Mouse (Mus musculus) lung, postnatal 0 days (tissue): ENCODE data around the gene Aebp1.

Source experiments
- CTCF ChIP-seq: IDR thresholded peaks from 2 replicates; pipeline ENCODE4 v1.5.1; 2016; ENCODE audit warnings: antibody characterized with exemption, mild to moderate bottlenecking
- EP300 ChIP-seq: IDR thresholded peaks from 2 replicates; pipeline ENCODE4 v1.6.1; 2016; ENCODE audit warnings: antibody characterized with exemption, mild to moderate bottlenecking, control low read depth

GRCm38 (mm10) chr11:5919606-5920005 lies 57.9 kb downstream of the Aebp1 start:
- TF ChIP-seq EP300 (no peak), CTCF (no peak)
